Mouse (Mus musculus): ENCODE results near the gene Izumo2.

Izumo2 gene

GRCm38 (mm10) chr7:44708574-44708973 lies at the start of gene Izumo2:
TSS of gene Izumo2 (plus strand) at chr7:44708742.
- DNase-seq (ENCODE audit: low read depth, low spot score): peak; percentile 50

- no peak for DNase-seq (ENCODE audit: low read depth, low spot score)
Measured at GRCm38 (mm10) chr7:44661219-44661618, 47.3 kb upstream of the Izumo2 start.

GRCm38 (mm10) chr7:44662168-44662567 lies 46.4 kb upstream of the Izumo2 start:
- DNase-seq (ENCODE audit: low read depth, low spot score): no peak

- no peak for DNase-seq (ENCODE audit: low read depth, low spot score)
Measured at GRCm38 (mm10) chr7:44662569-44662968, 46.0 kb upstream of the Izumo2 start.

- DNase-seq (ENCODE audit: low read depth, low spot score): no peak
Measured at GRCm38 (mm10) chr7:44663546-44663945, 45.0 kb upstream of the Izumo2 start.

GRCm38 (mm10) chr7:44664731-44665130 lies 43.8 kb upstream of the Izumo2 start:
- DNase-seq (ENCODE audit: low read depth, low spot score): no peak

GRCm38 (mm10) chr7:44666462-44666861 lies 42.1 kb upstream of the Izumo2 start:
- DNase-seq (ENCODE audit: low read depth, low spot score): no peak

- DNase-seq (ENCODE audit: low read depth, low spot score): no peak
Measured at GRCm38 (mm10) chr7:44667996-44668738, 40.4 kb upstream of the Izumo2 start.

- DNase-seq (ENCODE audit: low read depth, low spot score): no peak
Measured at GRCm38 (mm10) chr7:44669103-44669502, 39.4 kb upstream of the Izumo2 start.

- peak; percentile 45 for DNase-seq (ENCODE audit: low read depth, low spot score)
Measured at GRCm38 (mm10) chr7:44670803-44671202, 37.7 kb upstream of the Izumo2 start, which contains the start of gene Myh14. TSS of gene Myh14 (minus strand) at chr7:44670843.

- DNase-seq (ENCODE audit: low read depth, low spot score): no peak
Measured at GRCm38 (mm10) chr7:44672193-44672592, 36.3 kb upstream of the Izumo2 start.

GRCm38 (mm10) chr7:44674511-44674910 lies 34.0 kb upstream of the Izumo2 start:
- DNase-seq (ENCODE audit: low read depth, low spot score): no peak

- DNase-seq (ENCODE audit: low read depth, low spot score): no peak
Measured at GRCm38 (mm10) chr7:44675171-44675570, 33.4 kb upstream of the Izumo2 start.

GRCm38 (mm10) chr7:44676126-44676525 lies 32.4 kb upstream of the Izumo2 start:
- no peak for DNase-seq (ENCODE audit: low read depth, low spot score)

GRCm38 (mm10) chr7:44676611-44677010 lies 31.9 kb upstream of the Izumo2 start:
- no peak for DNase-seq (ENCODE audit: low read depth, low spot score)

GRCm38 (mm10) chr7:44683656-44684055 lies 24.9 kb upstream of the Izumo2 start:
- DNase-seq (ENCODE audit: low read depth, low spot score): no peak

- no peak for DNase-seq (ENCODE audit: low read depth, low spot score)
Measured at GRCm38 (mm10) chr7:44685531-44686402, 22.8 kb upstream of the Izumo2 start.

- no peak for DNase-seq (ENCODE audit: low read depth, low spot score)
Measured at GRCm38 (mm10) chr7:44688890-44689289, 19.7 kb upstream of the Izumo2 start.

- DNase-seq (ENCODE audit: low read depth, low spot score): no peak
Measured at GRCm38 (mm10) chr7:44689331-44689730, 19.2 kb upstream of the Izumo2 start.

GRCm38 (mm10) chr7:44693427-44694175 lies 14.9 kb upstream of the Izumo2 start:
- no peak for DNase-seq (ENCODE audit: low read depth, low spot score)

- DNase-seq (ENCODE audit: low read depth, low spot score): no peak
Measured at GRCm38 (mm10) chr7:44695223-44695622, 13.3 kb upstream of the Izumo2 start.

- no peak for DNase-seq (ENCODE audit: low read depth, low spot score)
Measured at GRCm38 (mm10) chr7:44697191-44697710, 11.3 kb upstream of the Izumo2 start.

Measured in WW6 (cell line).